Mouse (Mus musculus): ENCODE data around the gene Vat1l.

DNA sequence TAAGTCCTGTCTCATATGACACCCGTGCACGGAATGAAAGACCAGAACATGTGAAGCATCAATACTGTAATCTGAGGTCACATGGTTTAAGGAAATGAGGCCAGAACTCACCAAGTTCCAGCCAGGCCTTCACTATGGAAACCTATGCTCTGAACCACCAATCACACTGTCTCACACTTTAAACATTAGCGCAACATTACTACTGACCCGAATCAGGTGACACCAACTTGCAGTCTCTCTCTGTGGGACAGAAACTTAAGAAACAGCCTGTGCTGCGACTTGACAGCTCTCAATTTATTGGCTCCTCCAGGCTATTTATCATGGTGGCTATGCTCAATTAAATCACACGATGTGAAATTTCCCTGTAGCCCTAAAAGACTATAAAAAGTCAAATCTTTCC is 169.0 kb downstream of the Vat1l start:
- no peak for TF ChIP-seq POLR2A (IDR thresholded peaks at IDR 0.05; ENCODE audit: control insufficient read depth in 1 of 2, insufficient read depth in 1 of 2, low read depth in 1 of 2, low read length in 2 of 2, poor library complexity in 1 of 2)
- TF ChIP-seq MXI1 (IDR thresholded peaks at IDR 0.05; ENCODE audit: low read depth, low read length) = no peak
- no peak for TF ChIP-seq CTCF (IDR thresholded peaks at IDR 0.05 in 2 of 3, conservative IDR thresholded peaks at IDR 0.05 in 1 of 3; ENCODE audit: control insufficient read depth in 1 of 3, insufficient read depth in 1 of 3, low read depth in 2 of 3, low read length in 3 of 3, poor library complexity in 1 of 3, severe bottlenecking in 1 of 3)
- no peak for TF ChIP-seq ZC3H11A (IDR thresholded peaks at IDR 0.05; ENCODE audit: low read depth, low read length)
- TF ChIP-seq EP300 (IDR thresholded peaks at IDR 0.05; ENCODE audit: low read depth in 1 of 2, low read length in 2 of 2) = no peak
- TF ChIP-seq ZMIZ1 (IDR thresholded peaks at IDR 0.05; ENCODE audit: low read depth, low read length) = no peak
- no peak for TF ChIP-seq MAZ (IDR thresholded peaks at IDR 0.05; ENCODE audit: low read depth, low read length)
- TF ChIP-seq MAFK (IDR thresholded peaks at IDR 0.05; ENCODE audit: borderline replicate concordance, low read depth, low read length) = no peak
